Mouse (Mus musculus) small intestine, adult 2 months (tissue): ENCODE measurements at regions not wholly inside any gene's neighbourhood (a gene's known extent, or its start where the extent isn't known, plus 50 kb on each side); places are given as distances from the start of the nearest gene placed in this dataset.

Experiments
- H3K27ac ChIP-seq: fragments of 200-500 bp; 2 replicates; pipeline ENCODE4 v1.5.1; 2012; ENCODE audit warnings: low read depth, low read length, control low read depth, inconsistent platforms; ENCODE audit not compliant: insufficient read depth
- H3K27me3 ChIP-seq: fragments of 200-500 bp; 2 replicates; pipeline ENCODE4 v1.6.1; 2012; ENCODE audit warnings: mild to moderate bottlenecking, moderate library complexity, low read length, inconsistent platforms; ENCODE audit not compliant: control insufficient read depth, insufficient read depth
- H3K36me3 ChIP-seq: fragments of 200-500 bp; 2 replicates; pipeline ENCODE4 v1.6.1; 2012; ENCODE audit warnings: mild to moderate bottlenecking, low read length, control low read depth, inconsistent platforms; ENCODE audit not compliant: control insufficient read depth, insufficient read depth
- H3K4me1 ChIP-seq: fragments of 200-500 bp; 2 replicates; pipeline ENCODE4 v1.6.1; 2012; ENCODE audit warnings: low read length, inconsistent platforms, mixed read lengths; ENCODE audit not compliant: control insufficient read depth, insufficient read depth, insufficient read length
- H3K4me3 ChIP-seq: fragments of 200-500 bp; 2 replicates; pipeline ENCODE4 v1.5.1; 2012; ENCODE audit warnings: low read depth, mild to moderate bottlenecking, control low read depth, inconsistent platforms, low read length, moderate library complexity
- CTCF ChIP-seq: fragments of 200-500 bp; IDR thresholded peaks from 2 replicates; pipeline ENCODE4 v1.5.1; 2012; ENCODE audit warnings: low read depth, mild to moderate bottlenecking, control low read depth, inconsistent platforms, low read length, moderate library complexity, mixed read lengths; ENCODE audit not compliant: insufficient replicate concordance, insufficient read length; ENCODE audit errors: extremely low read depth
- POLR2A ChIP-seq: fragments of 200-500 bp; IDR thresholded peaks from 2 replicates; pipeline ENCODE4 v1.6.1; 2012; ENCODE audit warnings: low read depth, mild to moderate bottlenecking, control low read depth, inconsistent platforms, low read length, moderate library complexity
- WGBS: fragments of 180-500 bp; shearing (Covaris S2); methylation state at CpG from one replicate; pipeline ENCODE4 v1.1.7; 2018; 5-methylcytosine and 5-hydroxymethylcytosine counted together

DNA sequence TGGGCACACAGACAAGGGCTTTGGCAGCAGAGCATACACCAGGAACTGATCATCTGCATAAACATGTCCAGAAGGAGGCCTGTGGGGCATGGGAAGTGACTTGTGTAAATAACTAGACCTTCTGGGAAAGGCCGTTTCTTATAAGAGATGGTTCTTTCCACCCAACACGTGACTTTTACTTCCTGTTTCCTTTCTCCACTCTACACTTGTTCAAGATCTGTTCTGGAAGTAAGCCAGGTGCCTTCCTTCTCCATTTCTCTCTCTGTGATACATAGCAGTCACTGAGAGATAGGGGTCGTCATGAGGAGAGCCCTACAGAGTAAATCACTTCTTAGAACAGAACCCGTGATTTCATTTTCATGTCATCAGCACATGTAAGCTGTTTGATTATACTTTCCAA lies 253.4 kb upstream of the Xrcc4 start:
- Histone ChIP-seq H3K27me3 (no peaks in the 10 kb centered on the region), H3K27ac (no peak overlapping the region), H3K4me1 (no peaks in the 10 kb centered on the region), H3K4me3 (no peak overlapping the region), H3K36me3 (no peaks in the 10 kb centered on the region)
- WGBS = 62% methylated on average over 4 of the region's 4 CpGs
- TF ChIP-seq POLR2A (no peak), CTCF (no peak)

DNA sequence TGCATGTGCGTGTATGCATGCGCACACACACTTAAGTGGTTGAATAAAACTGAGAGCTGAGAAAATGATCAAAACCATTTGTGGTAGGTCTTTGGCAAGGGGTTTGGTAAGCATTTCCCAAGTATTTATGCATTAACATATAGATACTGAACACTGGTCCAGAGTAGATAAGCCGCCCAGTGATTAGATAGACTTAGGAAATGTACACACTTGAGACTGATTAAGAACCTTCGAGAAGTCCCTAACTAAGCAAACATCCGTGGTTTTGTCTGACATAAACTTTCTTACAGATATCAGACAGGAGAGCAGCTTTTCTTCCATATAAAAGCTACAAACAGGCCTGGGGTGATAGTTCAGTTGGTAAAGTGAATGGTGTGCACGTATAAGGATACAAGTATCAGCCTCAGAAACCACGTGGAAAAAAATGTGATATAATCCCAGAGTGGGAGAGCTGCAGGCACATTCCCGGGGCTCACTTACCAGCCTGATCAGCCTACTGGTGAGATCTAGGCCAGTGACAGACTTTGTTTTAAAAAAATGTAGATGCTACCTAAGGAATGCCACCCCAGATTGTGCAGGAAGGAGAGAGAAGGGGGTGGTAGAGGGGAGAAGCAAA lies 252.3 kb upstream of the Xrcc4 start:
- Histone ChIP-seq H3K27me3 (no peaks in the 10 kb centered on the region), H3K4me3 (no peak overlapping the region), H3K36me3 (no peaks in the 10 kb centered on the region), H3K27ac (no peak overlapping the region), H3K4me1 (no peaks in the 10 kb centered on the region)
- WGBS = 54% methylated on average over 8 of the region's 8 CpGs
- TF ChIP-seq CTCF (no peak), POLR2A (no peak)

DNA sequence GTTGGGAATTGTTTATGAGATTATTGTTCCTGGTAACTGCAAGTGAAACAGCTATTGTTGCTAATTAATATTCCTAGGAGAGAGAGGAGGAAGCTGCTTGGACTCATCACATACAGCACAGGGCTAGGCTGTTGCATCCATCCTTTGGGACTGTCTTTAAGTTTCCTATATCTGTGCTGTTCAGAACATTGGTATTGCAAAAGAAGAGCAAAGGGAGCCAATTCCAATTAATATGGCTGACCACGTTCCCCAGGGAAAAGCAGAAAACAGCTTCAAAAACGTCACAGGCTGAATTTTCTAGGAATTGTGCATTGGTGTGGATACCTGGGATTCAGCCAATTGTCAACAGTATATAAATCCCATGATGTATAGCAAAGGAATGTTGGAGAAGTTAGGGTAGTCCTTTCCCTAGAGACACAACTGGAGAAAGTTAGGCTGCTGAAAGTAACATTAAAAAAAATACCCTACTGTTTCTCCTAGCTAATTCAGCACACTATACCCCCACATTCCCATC lies 251.3 kb upstream of the Xrcc4 start:
- WGBS = 63% methylated on average over 2 of the region's 2 CpGs
- no peaks in the 10 kb centered on the region for H3K4me1 ChIP-seq
- TF ChIP-seq POLR2A (no peak), CTCF (no peak)
- no peaks in the 10 kb centered on the region for H3K27me3 ChIP-seq
- no peaks in the 10 kb centered on the region for H3K36me3 ChIP-seq
- H3K4me3 ChIP-seq = no peak overlapping the region
- H3K27ac ChIP-seq = no peak overlapping the region

DNA sequence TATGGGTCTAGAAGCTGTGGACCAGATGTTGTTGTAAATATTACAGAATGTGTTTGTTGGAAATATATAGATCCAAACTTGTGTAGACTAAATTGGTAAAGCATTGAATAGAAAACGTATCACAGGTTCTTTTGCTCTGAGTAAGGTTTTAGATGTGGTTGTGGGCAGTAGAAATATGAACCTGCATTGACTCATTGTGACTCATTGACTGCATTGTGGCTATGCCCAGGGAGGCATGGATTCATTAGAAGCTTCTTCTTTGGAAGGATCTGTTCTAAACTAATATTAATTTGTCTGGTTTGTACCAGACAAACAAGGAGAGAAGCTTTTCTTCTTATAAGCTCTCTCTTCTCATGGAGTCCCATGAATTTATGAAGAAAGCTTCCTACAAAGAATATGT lies 248.2 kb upstream of the Xrcc4 start:
- Histone ChIP-seq H3K27ac (no peak overlapping the region), H3K36me3 (no peaks in the 10 kb centered on the region), H3K4me3 (no peak overlapping the region), H3K27me3 (no peaks in the 10 kb centered on the region), H3K4me1 (no peaks in the 10 kb centered on the region)
- 81% methylated on average over 1 of the region's 1 CpGs for WGBS
- TF ChIP-seq POLR2A (no peak), CTCF (no peak)

DNA sequence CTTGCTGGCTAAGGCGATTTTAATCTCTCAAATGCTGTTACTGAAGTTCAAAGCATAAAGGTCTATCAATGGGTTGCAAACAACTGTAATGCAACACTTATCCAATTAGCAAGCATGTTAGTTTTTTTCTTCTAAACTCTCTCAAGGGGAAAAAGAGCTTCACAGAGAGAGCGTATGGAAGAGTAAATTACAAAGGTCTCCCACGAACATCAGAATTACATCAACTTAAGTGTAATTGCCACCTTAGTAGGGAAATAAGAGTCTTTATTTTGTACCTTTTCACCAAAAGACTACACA lies 246.3 kb upstream of the Xrcc4 start:
- WGBS = 77% methylated on average over 3 of the region's 3 CpGs
- H3K4me3 ChIP-seq = no peak overlapping the region
- H3K36me3 ChIP-seq = no peaks in the 10 kb centered on the region
- no peaks in the 10 kb centered on the region for H3K4me1 ChIP-seq
- TF ChIP-seq CTCF (no peak), POLR2A (no peak)
- H3K27ac ChIP-seq = no peak overlapping the region
- H3K27me3 ChIP-seq = no peaks in the 10 kb centered on the region

DNA sequence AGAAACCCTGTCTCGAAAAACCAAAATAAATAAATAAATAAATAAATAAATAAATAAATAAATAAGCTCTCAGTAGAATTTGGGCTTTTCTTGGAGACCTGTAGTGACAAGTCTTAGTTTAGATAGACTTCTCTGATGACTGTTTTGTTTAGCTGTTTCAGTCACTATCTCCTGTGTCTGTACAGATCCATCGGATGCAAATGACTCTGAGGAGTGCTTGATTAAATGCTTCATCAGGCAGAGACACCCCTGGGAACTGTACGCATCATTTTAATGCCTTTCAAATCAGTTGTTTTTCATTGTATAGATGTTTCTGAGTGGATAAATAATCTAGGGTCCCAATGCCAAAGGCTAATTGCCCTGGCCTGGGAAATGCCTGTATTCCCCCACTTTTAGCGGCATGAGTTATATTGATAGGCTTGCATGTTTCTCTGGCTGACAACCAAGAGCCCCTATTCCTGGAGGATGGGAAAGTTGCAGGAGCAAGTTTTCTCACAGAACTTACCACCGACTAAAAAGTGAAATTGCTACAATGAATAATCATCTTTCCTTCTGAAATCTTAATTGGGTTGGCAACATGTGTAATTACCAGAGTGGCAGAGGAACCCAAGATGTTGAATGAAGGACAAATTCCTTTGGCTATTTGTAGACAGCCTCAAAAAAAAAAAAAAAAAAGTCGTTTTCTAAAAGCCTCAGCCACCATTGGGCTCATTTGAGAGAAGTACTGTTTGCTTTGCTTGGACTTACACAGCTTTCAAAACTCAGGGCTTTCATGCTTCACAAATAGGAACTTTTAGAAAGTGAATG lies 245.7 kb upstream of the Xrcc4 start:
- Histone ChIP-seq H3K36me3 (no peaks in the 10 kb centered on the region), H3K27me3 (no peaks in the 10 kb centered on the region), H3K4me3 (no peak overlapping the region), H3K4me1 (no peaks in the 10 kb centered on the region), H3K27ac (no peak overlapping the region)
- TF ChIP-seq POLR2A (no peak), CTCF (no peak)
- WGBS = 72% methylated on average over 6 of the region's 6 CpGs

DNA sequence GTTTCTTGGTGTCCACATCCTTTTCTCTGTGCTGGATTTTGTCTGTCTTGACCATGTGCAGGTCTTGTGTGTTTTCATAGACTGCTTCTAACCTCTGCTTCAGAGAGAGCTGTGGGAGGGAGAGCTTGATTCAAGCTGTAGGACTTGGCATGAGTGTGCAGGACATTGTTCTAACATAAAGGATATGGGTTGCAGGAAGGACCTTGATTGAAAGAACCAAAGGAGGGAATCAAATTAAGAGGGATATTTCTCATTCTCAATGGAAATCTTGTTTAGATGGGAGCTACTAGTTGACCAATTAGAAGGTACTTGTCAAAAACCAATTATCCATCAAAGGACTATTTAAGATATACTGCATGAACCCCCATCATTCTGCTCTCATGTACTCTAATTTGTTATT lies 244.9 kb upstream of the Xrcc4 start:
- no peaks in the 10 kb centered on the region for H3K27me3 ChIP-seq
- no peaks in the 10 kb centered on the region for H3K36me3 ChIP-seq
- no peaks in the 10 kb centered on the region for H3K4me1 ChIP-seq
- TF ChIP-seq POLR2A (no peak), CTCF (no peak)
- no peak overlapping the region for H3K4me3 ChIP-seq
- no peak overlapping the region for H3K27ac ChIP-seq
